Mouse (Mus musculus) olfactory bulb, adult 2 months (tissue): ENCODE data around the gene Gpr68.

ENCODE experiments used
- CTCF ChIP-seq: fragments of 200-500 bp; IDR thresholded peaks from 2 replicates; pipeline ENCODE4 v1.5.1; 2012; ENCODE audit warnings: low read depth, mild to moderate bottlenecking, low read length, moderate library complexity; ENCODE audit not compliant: insufficient read depth
- POLR2A ChIP-seq: fragments of 200-500 bp; IDR thresholded peaks from 2 replicates; pipeline ENCODE4 v1.6.1; 2012; ENCODE audit warnings: mild to moderate bottlenecking, low read depth, low read length, moderate library complexity; ENCODE audit not compliant: insufficient read depth

- TF ChIP-seq CTCF (no peak), POLR2A (no peak)
These were observed 21.1 kb downstream of the Gpr68 start for GRCm38 (mm10) chr12:100886877-100887276.
